Mouse (Mus musculus) testis, adult 2 months (tissue): Measurements from ENCODE around the gene Tmtc4. TPM values are rescaled to one million over a fixed set of nuclear protein-coding genes. Genes with fewer than 3 reads are reported as not detected.

Experiments used
- H3K27ac ChIP-seq: fragments of 200-500 bp; 2 replicates; pipeline ENCODE4 v1.5.1; 2012; ENCODE audit warnings: low read depth, low read length; ENCODE audit not compliant: control insufficient read depth, insufficient read depth
- H3K27me3 ChIP-seq: fragments of 200-500 bp; 2 replicates; pipeline ENCODE4 v1.6.1; 2012; ENCODE audit warnings: mild to moderate bottlenecking, low read length, moderate library complexity; ENCODE audit not compliant: control insufficient read depth, insufficient read depth
- H3K36me3 ChIP-seq: fragments of 200-500 bp; 2 replicates; pipeline ENCODE4 v1.6.1; 2012; ENCODE audit warnings: mild to moderate bottlenecking, low read length; ENCODE audit not compliant: control insufficient read depth, insufficient read depth
- H3K4me1 ChIP-seq: fragments of 200-500 bp; 2 replicates; pipeline ENCODE4 v1.6.1; 2012; ENCODE audit warnings: low read length; ENCODE audit not compliant: control insufficient read depth, insufficient read depth
- H3K4me3 ChIP-seq: fragments of 200-500 bp; 2 replicates; pipeline ENCODE4 v1.5.1; 2012; ENCODE audit warnings: low read depth, mild to moderate bottlenecking, low read length, moderate library complexity, mixed read lengths; ENCODE audit not compliant: control insufficient read depth
- CTCF ChIP-seq: fragments of 200-500 bp; IDR thresholded peaks from 2 replicates; pipeline ENCODE4 v1.5.1; 2012; ENCODE audit warnings: low read depth, mild to moderate bottlenecking, inconsistent platforms, low read length, moderate library complexity; ENCODE audit not compliant: control insufficient read depth, insufficient read depth, insufficient replicate concordance
- POLR2A ChIP-seq: fragments of 200-500 bp; IDR thresholded peaks from 2 replicates; pipeline ENCODE4 v1.6.1; 2012; ENCODE audit warnings: low read depth, mild to moderate bottlenecking, inconsistent platforms, low read length, moderate library complexity; ENCODE audit not compliant: control insufficient read depth
- polyA plus RNA-seq: library from polyadenylated mRNA; depleted of rRNA; stranded (reverse); fragments of >200 nt; gene quantifications from 2 replicates; pipeline ENCODE4 v1.2.3, GENCODE M21; 2012

Gene Tmtc4
- polyA plus RNA-seq, 1 experiment = 10.4 TPM

DNA sequence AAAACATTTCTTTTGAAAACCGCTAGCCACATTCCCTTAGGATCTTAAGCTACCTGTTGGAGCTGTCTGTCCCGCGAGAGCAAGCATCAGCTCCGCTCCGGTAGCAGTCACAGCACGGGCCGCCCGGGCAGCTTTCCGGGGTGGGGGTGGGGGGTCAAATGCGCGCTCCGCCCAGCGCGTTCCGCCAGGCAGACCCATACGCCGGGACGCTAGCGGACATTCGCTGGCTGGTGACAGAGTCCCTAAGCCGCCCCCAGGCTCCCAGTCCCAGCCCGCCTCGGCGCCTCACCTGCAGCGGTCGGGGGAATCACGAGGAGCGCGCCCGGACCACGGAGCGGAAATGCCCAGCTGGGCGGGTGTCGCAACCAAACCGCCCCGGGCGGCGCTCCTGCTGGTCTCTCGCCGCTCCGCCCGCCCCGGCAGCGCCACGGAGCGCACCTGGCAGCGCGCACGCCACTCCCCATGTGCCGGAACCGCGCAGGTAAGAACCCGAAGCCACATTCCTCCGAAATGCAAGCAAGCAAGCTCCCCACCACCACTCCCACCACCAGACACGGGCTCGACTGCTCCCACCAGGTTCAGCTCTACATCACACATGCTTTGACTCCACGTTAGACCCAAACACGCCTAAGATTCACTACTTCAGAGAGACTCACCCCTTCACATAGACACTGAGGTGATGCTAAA is 70.9 kb downstream of the Tmtc4 start:
- Histone ChIP-seq H3K27me3 (no peaks in the 10 kb centered on the region), H3K4me3 (peak overlapping the region; percentile 89), H3K27ac (peak overlapping the region; percentile 75), H3K4me1 (no peaks in the 10 kb centered on the region), H3K36me3 (no peaks in the 10 kb centered on the region)
- TF ChIP-seq CTCF (no peak), POLR2A (no peak; the same call in 1 of the 2 replicates)

GRCm38 (mm10) chr14:122912137-122912536 is 71.7 kb downstream of the Tmtc4 start:
- Histone ChIP-seq H3K36me3 (no peaks in the 10 kb centered on the region), H3K27ac (no peak overlapping the region), H3K27me3 (no peaks in the 10 kb centered on the region), H3K4me1 (no peaks in the 10 kb centered on the region), H3K4me3 (peak overlapping the region; percentile 89; the same call in 1 of the 2 replicates)
- TF ChIP-seq CTCF (no peak), POLR2A (no peak)

DNA sequence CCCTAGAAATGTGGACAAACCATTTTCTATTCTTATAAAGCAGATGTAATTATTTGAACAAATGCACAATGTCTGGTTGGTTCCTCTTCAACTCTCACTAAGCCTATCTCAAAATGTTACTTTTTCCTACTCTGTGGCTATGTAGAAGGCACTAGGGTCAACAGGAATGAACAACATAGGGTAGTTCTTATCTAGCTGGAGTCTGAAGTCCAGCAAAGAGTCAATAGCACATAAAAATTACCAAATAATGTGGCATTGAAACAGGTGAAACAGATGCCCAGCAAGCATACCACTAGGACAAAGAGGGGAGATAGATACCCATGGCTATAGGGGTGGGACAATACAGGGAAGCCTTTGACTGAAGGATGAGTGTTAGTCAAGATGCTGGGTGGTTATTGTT is 72.6 kb downstream of the Tmtc4 start:
- no peaks in the 10 kb centered on the region for H3K27me3 ChIP-seq
- no peaks in the 10 kb centered on the region for H3K36me3 ChIP-seq
- no peak overlapping the region for H3K27ac ChIP-seq
- TF ChIP-seq CTCF (no peak), POLR2A (no peak)
- no peak overlapping the region; the same call in 1 of the 2 replicates for H3K4me3 ChIP-seq
- no peaks in the 10 kb centered on the region for H3K4me1 ChIP-seq

DNA sequence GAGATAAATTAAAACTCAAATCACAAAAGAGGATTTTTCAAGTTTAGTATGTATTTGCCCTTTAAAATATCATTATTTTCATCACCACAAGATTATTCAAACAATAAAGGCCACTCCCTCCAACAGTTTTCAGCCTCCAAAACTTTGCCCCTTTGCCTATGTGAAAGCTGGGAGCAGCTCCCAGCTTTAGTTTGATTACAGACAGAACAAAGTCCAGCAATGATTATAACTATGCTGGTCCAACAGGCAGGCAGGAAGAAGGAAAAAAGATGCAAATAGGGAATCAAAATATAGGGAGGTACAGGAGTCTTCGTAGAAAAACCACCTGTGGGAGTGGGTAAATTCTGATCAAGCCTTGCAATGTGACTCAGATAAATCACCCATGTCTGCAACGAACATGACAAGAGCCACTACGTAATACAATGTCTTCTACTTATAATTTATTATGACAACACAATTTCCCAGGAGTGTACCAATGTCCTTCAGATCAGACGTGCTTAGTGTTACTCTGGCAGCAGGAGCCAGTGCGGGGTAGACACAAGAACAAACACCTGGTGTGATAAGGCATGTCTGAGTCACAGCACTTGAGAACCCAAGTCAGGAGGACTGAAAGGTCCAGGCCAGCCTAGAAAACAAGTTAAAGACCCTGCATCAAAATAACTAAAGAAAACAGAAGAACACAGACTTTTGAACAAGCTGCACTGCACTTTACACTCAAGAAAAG is 74.3 kb downstream of the Tmtc4 start:
- TF ChIP-seq CTCF = no peak
- no peak for TF ChIP-seq POLR2A
- H3K27me3 ChIP-seq = no peaks in the 10 kb centered on the region
- no peaks in the 10 kb centered on the region for H3K36me3 ChIP-seq
- no peak overlapping the region for H3K27ac ChIP-seq
- no peak overlapping the region for H3K4me3 ChIP-seq
- H3K4me1 ChIP-seq = no peaks in the 10 kb centered on the region

DNA sequence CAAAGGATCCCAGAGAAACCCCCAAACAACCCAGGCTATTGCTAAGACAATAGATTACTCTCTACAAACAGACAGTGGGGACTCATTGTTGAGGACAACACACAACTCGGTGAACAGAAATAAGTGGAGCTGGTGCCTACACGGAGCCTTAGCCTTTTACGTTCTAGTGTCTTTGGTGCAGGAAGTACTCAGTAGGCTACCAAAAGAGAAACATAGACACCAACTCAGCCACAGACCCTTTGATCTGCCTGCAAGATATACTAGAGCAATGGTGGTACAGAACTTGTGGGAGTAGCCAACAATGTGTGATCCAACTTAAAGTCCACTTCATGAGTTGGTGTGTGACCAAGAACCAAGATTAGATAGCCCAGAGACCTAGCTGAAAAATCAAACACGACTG is 75.8 kb downstream of the Tmtc4 start:
- Histone ChIP-seq H3K27ac (no peak overlapping the region), H3K36me3 (no peaks in the 10 kb centered on the region), H3K4me1 (no peaks in the 10 kb centered on the region), H3K4me3 (no peak overlapping the region), H3K27me3 (no peaks in the 10 kb centered on the region)
- TF ChIP-seq CTCF (no peak), POLR2A (no peak)

DNA sequence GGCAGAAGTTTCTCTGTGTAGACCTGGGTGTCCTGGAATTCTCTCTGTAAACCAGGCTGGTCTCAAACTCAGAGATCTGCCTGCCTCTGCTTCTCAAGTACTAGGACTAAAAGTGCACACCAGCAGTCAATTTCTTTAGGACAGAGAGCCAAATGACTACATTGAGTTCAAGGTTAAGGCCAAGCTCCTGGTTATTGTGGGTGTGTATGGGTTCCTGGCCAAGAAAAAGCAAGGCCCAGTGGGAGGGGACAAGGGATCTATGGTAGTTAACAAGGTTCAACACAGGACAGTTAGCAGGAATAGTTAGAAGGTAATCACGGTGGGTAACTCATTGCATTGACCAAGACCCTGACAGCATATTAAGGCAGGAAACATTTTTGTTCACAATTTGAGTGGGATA is 78.8 kb downstream of the Tmtc4 start:
- no peak overlapping the region for H3K4me3 ChIP-seq
- H3K27me3 ChIP-seq = no peaks in the 10 kb centered on the region
- H3K27ac ChIP-seq = no peak overlapping the region
- H3K36me3 ChIP-seq = no peaks in the 10 kb centered on the region
- H3K4me1 ChIP-seq = no peaks in the 10 kb centered on the region
- TF ChIP-seq POLR2A = no peak

DNA sequence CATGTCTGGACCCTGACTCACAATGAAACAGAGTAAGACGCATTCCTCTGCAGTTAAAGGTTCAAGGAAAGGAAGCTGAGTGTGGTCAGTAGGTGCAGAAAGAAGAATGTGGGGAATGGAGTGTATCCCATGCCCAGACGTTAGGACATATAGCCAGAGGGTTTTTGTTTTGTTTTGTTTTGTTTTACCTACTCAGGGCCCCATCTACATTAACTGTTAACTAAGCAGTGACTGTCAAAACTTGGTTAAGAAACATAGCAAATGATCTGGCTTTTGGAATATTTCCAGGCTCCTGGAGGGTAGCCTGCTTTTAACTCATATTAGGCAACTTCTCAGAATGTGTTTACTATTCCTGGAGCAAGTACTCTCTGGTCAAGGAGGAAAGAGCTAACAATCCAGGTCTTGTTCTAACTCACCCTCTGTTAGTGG is 79.9 kb downstream of the Tmtc4 start:
- no peak overlapping the region for H3K4me3 ChIP-seq
- H3K36me3 ChIP-seq = no peaks in the 10 kb centered on the region
- no peak overlapping the region for H3K27ac ChIP-seq
- TF ChIP-seq CTCF (no peak), POLR2A (no peak)
- H3K4me1 ChIP-seq = no peaks in the 10 kb centered on the region
- no peaks in the 10 kb centered on the region for H3K27me3 ChIP-seq
